Mouse (Mus musculus) small intestine, adult 2 months (tissue): ENCODE results near the gene Hist1h2bl.

Source experiments
- CTCF ChIP-seq: fragments of 200-500 bp; IDR thresholded peaks from 2 replicates; pipeline ENCODE4 v1.5.1; 2012; ENCODE audit warnings: low read depth, mild to moderate bottlenecking, control low read depth, inconsistent platforms, low read length, moderate library complexity, mixed read lengths; ENCODE audit not compliant: insufficient replicate concordance, insufficient read length; ENCODE audit errors: extremely low read depth
- POLR2A ChIP-seq: fragments of 200-500 bp; IDR thresholded peaks from 2 replicates; pipeline ENCODE4 v1.6.1; 2012; ENCODE audit warnings: low read depth, mild to moderate bottlenecking, control low read depth, inconsistent platforms, low read length, moderate library complexity

DNA sequence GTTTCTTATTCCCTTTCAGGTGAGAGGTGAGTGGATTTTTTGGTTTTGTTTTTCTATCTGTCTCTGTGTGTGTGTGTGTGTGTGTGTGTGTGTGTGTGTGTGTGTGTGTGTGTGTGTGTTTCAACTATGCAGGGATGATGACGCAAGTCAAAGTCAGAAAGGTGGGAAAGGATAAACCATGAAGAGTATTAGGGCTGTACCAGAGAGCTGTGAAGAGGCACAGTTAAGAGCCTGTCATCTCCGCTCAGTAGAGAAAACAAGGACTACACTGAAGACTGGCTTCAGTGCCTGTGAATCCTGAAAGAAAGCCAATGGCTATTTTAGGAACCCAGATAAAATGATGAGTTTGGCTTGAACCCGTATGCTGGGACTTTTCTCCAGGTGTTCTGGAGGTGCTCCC, 35.9 kb upstream of the Hist1h2bl start:
- TF ChIP-seq CTCF: no peak
- no peak for TF ChIP-seq POLR2A
